Comparison of ENCODE assay signal across 8 mouse cellular contexts in genomic region chr17:29614115-29615023, GRCm38 (mm10). TPM values are rescaled to one million over a fixed set of nuclear protein-coding genes. Genes with fewer than 3 reads are reported as not detected.
DNase-seq lines count a peak whose midpoint lies in the region; ATAC-seq and TF ChIP-seq lines count a peak whose summit lies in the region.

Gene Rnf8, plus strand, starts transcription at chr17:29614790.
Gene Gm28043, plus strand, starts transcription at chr17:29614876.

- H3K4me1 ChIP-seq in hindbrain, embryonic 10.5 days (replicated peaks) = peaks cover 31% of the 10 kb centered on the region
- H3K4me1 ChIP-seq in lung, postnatal 0 days (ENCODE audit: insufficient read depth, low read depth, low read length) = peaks cover 14% of the 10 kb centered on the region; the same call in 1 of the 2 replicates

- peak; percentile 68 for TF ChIP-seq CTCF in lung, postnatal 0 days (IDR thresholded peaks at IDR 0.05)

- peak; percentile 91 for ATAC-seq in frontal cortex, adult (ENCODE audit: low TSS enrichment)
- peak; percentile 96 for ATAC-seq in lung, postnatal 0 days

- H3K36me3 ChIP-seq in hindbrain, embryonic 10.5 days = peaks cover 27% of the 10 kb centered on the region
- no peaks in the 10 kb centered on the region for H3K36me3 ChIP-seq in lung, postnatal 0 days (ENCODE audit: insufficient read depth, low read length)

- H3K27me3 ChIP-seq in hindbrain, embryonic 10.5 days (ENCODE audit: insufficient read depth, poor library complexity, severe bottlenecking) = no peaks in the 10 kb centered on the region
- H3K27me3 ChIP-seq in lung, postnatal 0 days (replicated peaks; ENCODE audit: insufficient read depth, low read length) = no peaks in the 10 kb centered on the region

- peak; percentile 98 for DNase-seq in MN1 (ENCODE audit: low spot score)
- DNase-seq in cerebellum, adult 9-10 months = peak; percentile 93
- DNase-seq in hindbrain, embryonic 10.5 days (ENCODE audit: low spot score) = peak; percentile 94
- DNase-seq in layer of hippocampus, adult 9-11 months = peak; percentile 95
- DNase-seq in lung, postnatal 0 days (ENCODE audit: low spot score) = peak; percentile 97
- DNase-seq in ovary, postnatal 14 days (ENCODE audit: low spot score) = peak; percentile 92
- DNase-seq in thymus, postnatal 14 days = peak; percentile 97

- H3K9me3 ChIP-seq in hindbrain, embryonic 10.5 days = no peaks in the 10 kb centered on the region
- H3K9me3 ChIP-seq in lung, postnatal 0 days (ENCODE audit: low read length) = no peaks in the 10 kb centered on the region

- H3K4me2 ChIP-seq in lung, postnatal 0 days (replicated peaks; ENCODE audit: low read depth, low read length) = peak within 1 kb of the TSS; percentile 85

- H3K4me3 ChIP-seq in hindbrain, embryonic 10.5 days = peak within 1 kb of the TSS; percentile 99
- peak within 1 kb of the TSS; percentile 99 for H3K4me3 ChIP-seq in lung, postnatal 0 days (ENCODE audit: low read depth, low read length)

- H3K9ac ChIP-seq in lung, postnatal 0 days (replicated peaks; ENCODE audit: low read depth) = peak within 1 kb of the TSS; percentile 95

- peak within 1 kb of the TSS; percentile 99 for H3K27ac ChIP-seq in hindbrain, embryonic 10.5 days
- H3K27ac ChIP-seq in lung, postnatal 0 days (ENCODE audit: low read length) = peak within 1 kb of the TSS; percentile 97

- 2% methylated on average over 52 of the region's 52 CpGs for WGBS in hindbrain, embryonic 10.5 days
- WGBS in lung, postnatal 0 days = 1% methylated on average over 52 of the region's 52 CpGs

- TF ChIP-seq EP300 in lung, postnatal 0 days (IDR thresholded peaks at IDR 0.05) = no peak

RNA-seq across cellular contexts. Expression of gene Rnf8, which starts in this region (rescaled TPM):
- 107 TPM in 2 replicates for polyA plus RNA-seq in hindbrain, embryonic 10.5 days (2016; fragmentation: Nextera tagmentation; extraction: Ambion mirVana)
- 43.3 and 43.7 TPM in 2 replicates for polyA plus RNA-seq in lung, postnatal 0 days (2015; fragmentation: Nextera tagmentation; extraction: Ambion mirVana)

RNA-seq across cellular contexts. Expression of gene Gm28043, which starts in this region (rescaled TPM):
- polyA plus RNA-seq in hindbrain, embryonic 10.5 days (2016; fragmentation: Nextera tagmentation; extraction: Ambion mirVana) = 2.8 and 3.3 TPM in 2 replicates
- 0.99 and 1.6 TPM in 2 replicates for polyA plus RNA-seq in lung, postnatal 0 days (2015; fragmentation: Nextera tagmentation; extraction: Ambion mirVana)

Comparison
In these comparisons a context has a peak if more than half of its experiments do, and no peak if none do; other contexts are left out.
1. Peak in every context shown above with its lines: DNase-seq, ATAC-seq, H3K4me3 ChIP-seq and H3K27ac ChIP-seq.